Mouse (Mus musculus) layer of hippocampus, adult 2 months (tissue): ENCODE results near the gene Dirc2. TPM values are rescaled to one million over a fixed set of nuclear protein-coding genes. Genes with fewer than 3 reads are reported as not detected.

ENCODE experiments used
- DNase-seq, 2 experiments: peaks; one replicate each; pipeline ENCODE4 v3.0.0; 2022; ENCODE audit warnings: low spot score in 2 of 2
- H3K27ac ChIP-seq: fragments of 200-600 bp; 2 replicates; pipeline ENCODE4 v1.8.1; 2022
- H3K4me3 ChIP-seq: fragments of 200-600 bp; 2 replicates; pipeline ENCODE4 v1.8.1; 2022; ENCODE audit warnings: mild to moderate bottlenecking
- CTCF ChIP-seq: fragments of 200-600 bp; conservative IDR thresholded peaks from 2 replicates; pipeline ENCODE4 v1.8.1; 2022; ENCODE audit warnings: antibody characterized with exemption, mild to moderate bottlenecking, moderate library complexity
- total RNA-seq, 2 experiments: library from RNA; stranded (reverse); gene quantifications; 2 replicates each; pipeline ENCODE4 v1.2.3; 2021

Dirc2 gene
- total RNA-seq, 2 experiments from 2014 or later = 66.3 to 69.1 TPM

- TF ChIP-seq CTCF = no peak
- DNase-seq = no peak
- no peak overlapping the region for H3K4me3 ChIP-seq
- H3K27ac ChIP-seq = no peak overlapping the region
Measured at GRCm38 (mm10) chr16:35784134-35784725, 15.1 kb upstream of the Dirc2 start.

- no peak overlapping the region for H3K27ac ChIP-seq
- no peak overlapping the region for H3K4me3 ChIP-seq
- no peak for DNase-seq
- no peak for TF ChIP-seq CTCF
Measured at GRCm38 (mm10) chr16:35783207-35783573, 14.0 kb upstream of the Dirc2 start.

- no peak for DNase-seq
- no peak overlapping the region for H3K27ac ChIP-seq
- H3K4me3 ChIP-seq = no peak overlapping the region
- TF ChIP-seq CTCF = no peak
Measured at GRCm38 (mm10) chr16:35782451-35783206, 13.5 kb upstream of the Dirc2 start.

GRCm38 (mm10) chr16:35781651-35782050 lies 12.5 kb upstream of the Dirc2 start:
- TF ChIP-seq CTCF = no peak
- H3K27ac ChIP-seq = no peak overlapping the region
- DNase-seq = no peak
- H3K4me3 ChIP-seq = no peak overlapping the region

GRCm38 (mm10) chr16:35781096-35781495 lies 11.9 kb upstream of the Dirc2 start:
- no peak for TF ChIP-seq CTCF

GRCm38 (mm10) chr16:35779681-35780080 lies 10.5 kb upstream of the Dirc2 start:
- H3K27ac ChIP-seq = no peak overlapping the region
- DNase-seq = no peak
- no peak overlapping the region for H3K4me3 ChIP-seq
- no peak for TF ChIP-seq CTCF

More at GRCm38 (mm10) chr16:35781096-35781495, 11.9 kb upstream of the Dirc2 start:
- DNase-seq = no peak
- H3K4me3 ChIP-seq = no peak overlapping the region
- H3K27ac ChIP-seq = no peak overlapping the region

- Histone ChIP-seq H3K4me3 (no peak overlapping the region), H3K27ac (no peak overlapping the region)
- TF ChIP-seq CTCF = no peak
- no peak for DNase-seq
Measured at GRCm38 (mm10) chr16:35777768-35778167, 8.6 kb upstream of the Dirc2 start.

GRCm38 (mm10) chr16:35776737-35777136 lies 7.6 kb upstream of the Dirc2 start:
- H3K27ac ChIP-seq = no peak overlapping the region
- DNase-seq = no peak
- H3K4me3 ChIP-seq = no peak overlapping the region
- TF ChIP-seq CTCF = no peak

- no peak for TF ChIP-seq CTCF
- no peak for DNase-seq
- H3K27ac ChIP-seq = no peak overlapping the region
Measured at GRCm38 (mm10) chr16:35775835-35776234, 6.7 kb upstream of the Dirc2 start.

GRCm38 (mm10) chr16:35772598-35772997 lies 3.4 kb upstream of the Dirc2 start:
- DNase-seq = no peak
- Histone ChIP-seq H3K27ac (no peak overlapping the region), H3K4me3 (no peak overlapping the region)
- no peak for TF ChIP-seq CTCF

More at GRCm38 (mm10) chr16:35775835-35776234, 6.7 kb upstream of the Dirc2 start:
- no peak overlapping the region for H3K4me3 ChIP-seq

GRCm38 (mm10) chr16:35771606-35772005 lies 2.5 kb upstream of the Dirc2 start:
- no peak overlapping the region for H3K27ac ChIP-seq
- no peak for TF ChIP-seq CTCF
- DNase-seq = no peak
- H3K4me3 ChIP-seq = no peak overlapping the region

- no peak for TF ChIP-seq CTCF
- Histone ChIP-seq H3K27ac (no peak overlapping the region), H3K4me3 (peak overlapping the region; percentile 95)
- DNase-seq = no peak
Measured at GRCm38 (mm10) chr16:35771141-35771540, 2.0 kb upstream of the Dirc2 start.

- no peak for TF ChIP-seq CTCF
- Histone ChIP-seq H3K4me3 (peak within 1 kb of the TSS; percentile 95), H3K27ac (peak within 1 kb of the TSS; percentile 85)
- peak; percentile 88 for DNase-seq
Measured at GRCm38 (mm10) chr16:35769878-35770657, 912 bp upstream of the Dirc2 start, which contains the start of gene Hspbap1. Hspbap1 (plus strand) TSS chr16:35770375.
